Mouse (Mus musculus): ENCODE results near the gene Nxph4. TPM values are rescaled to one million over a fixed set of nuclear protein-coding genes. Genes with fewer than 3 reads are reported as not detected.
A peak's percentile ranks its signal among the peaks of the same experiment; 100 is the strongest.

Nxph4 gene
- total RNA-seq, 2 experiments from 2014 or later: 5.4 to 5.5 TPM

GRCm38 (mm10) chr10:127521611-127522080 lies 12.7 kb downstream of the Nxph4 start:
- DNase-seq (ENCODE audit: extremely low spot score in 1 of 2, low spot score in 2 of 2): no peak
- Histone ChIP-seq H3K4me3 (peak overlapping the region; percentile 71), H3K27ac (no peak overlapping the region)
- intact Hi-C loops (cut with DNase I): loop anchor here (10.0 kb wide), 1 partner anchor 493 kb away; the partner anchor contains the start of gene Prim1
- TF ChIP-seq CTCF (IDR thresholded peaks at IDR 0.05): no peak

- intact Hi-C loops (cut with DNase I): loop anchor here (10.0 kb wide), 1 partner anchor 494 kb away; the partner anchor contains the start of gene Prim1
- H3K27ac ChIP-seq: no peak overlapping the region
- H3K4me3 ChIP-seq: no peak overlapping the region
- no peak for TF ChIP-seq CTCF (IDR thresholded peaks at IDR 0.05)
- DNase-seq (ENCODE audit: extremely low spot score in 1 of 2, low spot score in 2 of 2): no peak
These were observed 13.5 kb downstream of the Nxph4 start for GRCm38 (mm10) chr10:127520714-127521357.

GRCm38 (mm10) chr10:127519903-127520713 lies 14.3 kb downstream of the Nxph4 start:
- intact Hi-C loops (cut with DNase I): loop anchor here (10.0 kb wide), 1 partner anchor 495 kb away; the partner anchor contains the start of gene Prim1
- Histone ChIP-seq H3K27ac (no peak overlapping the region), H3K4me3 (no peak overlapping the region)
- DNase-seq (ENCODE audit: extremely low spot score in 1 of 2, low spot score in 2 of 2): no peak
- TF ChIP-seq CTCF (IDR thresholded peaks at IDR 0.05): no peak

- Histone ChIP-seq H3K27ac (no peak overlapping the region), H3K4me3 (no peak overlapping the region)
- DNase-seq (ENCODE audit: extremely low spot score in 1 of 2, low spot score in 2 of 2): no peak
- TF ChIP-seq CTCF (IDR thresholded peaks at IDR 0.05): no peak
- intact Hi-C loops (cut with DNase I): no loop called here
These were observed 15.2 kb downstream of the Nxph4 start for GRCm38 (mm10) chr10:127519041-127519701.

GRCm38 (mm10) chr10:127517941-127518340 lies 16.4 kb downstream of the Nxph4 start:
- intact Hi-C loops (cut with DNase I): no loop called here
- H3K4me3 ChIP-seq: no peak overlapping the region
- TF ChIP-seq CTCF (IDR thresholded peaks at IDR 0.05): no peak
- no peak for DNase-seq (ENCODE audit: extremely low spot score in 1 of 2, low spot score in 2 of 2)
- no peak overlapping the region for H3K27ac ChIP-seq

- no peak overlapping the region for H3K27ac ChIP-seq
- intact Hi-C loops (cut with DNase I): no loop called here
- no peak for TF ChIP-seq CTCF (IDR thresholded peaks at IDR 0.05)
- no peak for DNase-seq (ENCODE audit: extremely low spot score in 1 of 2, low spot score in 2 of 2)
- H3K4me3 ChIP-seq: no peak overlapping the region
These were observed 17.6 kb downstream of the Nxph4 start for GRCm38 (mm10) chr10:127516576-127517260.

GRCm38 (mm10) chr10:127515983-127516459 lies 18.3 kb downstream of the Nxph4 start:
- Histone ChIP-seq H3K4me3 (no peak overlapping the region), H3K27ac (no peak overlapping the region)
- intact Hi-C loops (cut with DNase I): no loop called here
- DNase-seq (ENCODE audit: extremely low spot score in 1 of 2, low spot score in 2 of 2): no peak
- TF ChIP-seq CTCF (IDR thresholded peaks at IDR 0.05): no peak

GRCm38 (mm10) chr10:127515271-127515982 lies 18.9 kb downstream of the Nxph4 start:
- no peak for TF ChIP-seq CTCF (IDR thresholded peaks at IDR 0.05)
- no peak for DNase-seq (ENCODE audit: extremely low spot score in 1 of 2, low spot score in 2 of 2)
- Histone ChIP-seq H3K4me3 (no peak overlapping the region), H3K27ac (no peak overlapping the region)
- intact Hi-C loops (cut with DNase I): no loop called here

GRCm38 (mm10) chr10:127514764-127515163 lies 19.6 kb downstream of the Nxph4 start, which contains the start of gene Ndufa4l2:
TSS of gene Ndufa4l2 (plus strand) at chr10:127514967.
- TF ChIP-seq CTCF (IDR thresholded peaks at IDR 0.05): no peak
- DNase-seq (ENCODE audit: extremely low spot score in 1 of 2, low spot score in 2 of 2): no peak
- no peak within 1 kb of the TSS for H3K4me3 ChIP-seq
- H3K27ac ChIP-seq: no peak within 1 kb of the TSS
- intact Hi-C loops (cut with DNase I): no loop called here

- intact Hi-C loops (cut with DNase I): no loop called here
- Histone ChIP-seq H3K4me3 (no peak overlapping the region), H3K27ac (no peak overlapping the region)
- no peak for TF ChIP-seq CTCF (IDR thresholded peaks at IDR 0.05)
- no peak for DNase-seq (ENCODE audit: extremely low spot score in 1 of 2, low spot score in 2 of 2)
These were observed 20.2 kb downstream of the Nxph4 start for GRCm38 (mm10) chr10:127514111-127514698.

Measured in left cerebral cortex, adult 2 months (tissue).